Comparison of ENCODE assay signal across 31 mouse cellular contexts in genomic region chr4:35134846-35135611, GRCm38 (mm10). TPM values are rescaled to one million over a fixed set of nuclear protein-coding genes. Genes with fewer than 3 reads are reported as not detected.
A peak's percentile ranks its signal among the peaks of the same experiment; 100 is the strongest.
DNase-seq lines count a peak whose midpoint lies in the region; ATAC-seq and TF ChIP-seq lines count a peak whose summit lies in the region.
"Had no signal": no experiment of that assay in that cellular context is flagged by ENCODE, and none has a peak within 500 bp of the region (broad histone marks: within the 10 kb centered on the region; RNA-seq: fewer than 3 reads in every experiment).

No protein-coding gene starts in this region.

- H3K27ac ChIP-seq in stomach, embryonic 15.5 days, result peak overlapping the region; percentile 38; the same call in 1 of the 2 replicates
- H3K27ac ChIP-seq in stomach, postnatal 0 days (replicated peaks), result no peak overlapping the region
- H3K27ac ChIP-seq: embryonic facial prominence, embryonic 15.5 days; forebrain, embryonic 13.5 days; hindbrain, embryonic 13.5 days; limb, embryonic 10.5 days; limb, embryonic 15.5 days; macrophage; midbrain, embryonic 13.5 days; neural tube, embryonic 13.5 days had no signal

- no peak overlapping the region for H3K4me2 ChIP-seq in stomach, embryonic 15.5 days
- H3K4me2 ChIP-seq in stomach, postnatal 0 days (replicated peaks; ENCODE audit: low read depth), result no peak overlapping the region
- H3K4me2 ChIP-seq: embryonic facial prominence, embryonic 15.5 days; forebrain, embryonic 13.5 days; heart, embryonic 11.5 days; hindbrain, embryonic 13.5 days; limb, embryonic 15.5 days; midbrain, embryonic 13.5 days; neural tube, embryonic 13.5 days had no signal

- H3K36me3 ChIP-seq in stomach, embryonic 15.5 days, result no peaks in the 10 kb centered on the region
- H3K36me3 ChIP-seq in stomach, postnatal 0 days (ENCODE audit: control insufficient read depth, insufficient read depth, low read length), result no peaks in the 10 kb centered on the region
- H3K36me3 ChIP-seq: embryonic facial prominence, embryonic 15.5 days; G1E; hindbrain, embryonic 13.5 days; limb, embryonic 10.5 days; limb, embryonic 15.5 days; midbrain, embryonic 13.5 days; neural tube, embryonic 13.5 days had no signal

- no peak for ATAC-seq in stomach, embryonic 15.5 days (ENCODE audit: insufficient read depth, low FRiP score, low read depth)
- ATAC-seq in stomach, postnatal 0 days (ENCODE audit: low FRiP score, low TSS enrichment), result no peak
- ATAC-seq: forebrain, embryonic 13.5 days; lung, postnatal 0 days; midbrain, embryonic 13.5 days had no signal

- peak; percentile 30 for DNase-seq in adrenal gland, adult 2 months
- DNase-seq in adrenal gland, postnatal 4 days (ENCODE audit: low spot score in 2 of 2), result no peak
- DNase-seq in kidney, adult 18-20 months, result peak; percentile 43
- no peak for DNase-seq in kidney, postnatal 10 days
- DNase-seq in stomach, postnatal 0 days (ENCODE audit: low spot score), result no peak
- DNase-seq in kidney, postnatal 25 days, result peak; percentile 27 to 54
- no peak for DNase-seq in layer of hippocampus, adult 11-12 months (ENCODE audit: low spot score)
- DNase-seq: adrenal gland, postnatal 25 days; cerebellum, adult 18-20 months; gastrocnemius, postnatal 25 days; heart, adult 18-20 months; heart, postnatal 4 days; layer of hippocampus, adult 9-11 months; thymus, adult 18-20 months; thymus, postnatal 25 days had no signal

- no peak overlapping the region for H3K9ac ChIP-seq in stomach, embryonic 15.5 days
- H3K9ac ChIP-seq in stomach, postnatal 0 days (ENCODE audit: low read length), result no peak overlapping the region
- H3K9ac ChIP-seq: embryonic facial prominence, embryonic 15.5 days; forebrain, embryonic 13.5 days; hindbrain, embryonic 13.5 days; limb, embryonic 15.5 days; midbrain, embryonic 13.5 days; neural tube, embryonic 13.5 days had no signal

- TF ChIP-seq EP300 in stomach, postnatal 0 days (optimal IDR thresholded peaks at IDR 0.05), result no peak

- TF ChIP-seq CTCF in stomach, postnatal 0 days (IDR thresholded peaks at IDR 0.05; ENCODE audit: low read depth), result no peak

- no peak overlapping the region for H3K4me3 ChIP-seq in stomach, embryonic 15.5 days (replicated peaks)
- H3K4me3 ChIP-seq in stomach, postnatal 0 days (ENCODE audit: low read depth, low read length), result no peak overlapping the region
- H3K4me3 ChIP-seq: embryonic facial prominence, embryonic 15.5 days; forebrain, embryonic 13.5 days; hindbrain, embryonic 13.5 days; limb, embryonic 10.5 days; limb, embryonic 15.5 days; midbrain, embryonic 13.5 days; neural tube, embryonic 13.5 days had no signal

- H3K4me1 ChIP-seq in stomach, embryonic 15.5 days, result peaks cover 17% of the 10 kb centered on the region; the same call in 1 of the 2 replicates
- no peaks in the 10 kb centered on the region for H3K4me1 ChIP-seq in stomach, postnatal 0 days (replicated peaks; ENCODE audit: control insufficient read depth, insufficient read depth)
- H3K4me1 ChIP-seq: embryonic facial prominence, embryonic 15.5 days; forebrain, embryonic 13.5 days; neural tube, embryonic 13.5 days had no signal

- H3K27me3 ChIP-seq in stomach, embryonic 15.5 days (replicated peaks), result no peaks in the 10 kb centered on the region
- H3K27me3 ChIP-seq in stomach, postnatal 0 days (ENCODE audit: control insufficient read depth, insufficient read depth, low read length), result no peaks in the 10 kb centered on the region
- H3K27me3 ChIP-seq: embryonic facial prominence, embryonic 15.5 days; forebrain, embryonic 13.5 days; hindbrain, embryonic 13.5 days; limb, embryonic 15.5 days; midbrain, embryonic 13.5 days; neural tube, embryonic 13.5 days had no signal

- H3K9me3 ChIP-seq in stomach, embryonic 15.5 days, result no peaks in the 10 kb centered on the region
- H3K9me3 ChIP-seq in stomach, postnatal 0 days (ENCODE audit: control insufficient read depth, low read length), result no peaks in the 10 kb centered on the region
- H3K9me3 ChIP-seq: embryonic facial prominence, embryonic 15.5 days; forebrain, embryonic 13.5 days; G1E; hindbrain, embryonic 13.5 days; limb, embryonic 10.5 days; limb, embryonic 15.5 days; midbrain, embryonic 13.5 days; neural tube, embryonic 13.5 days had no signal

- 47% methylated on average over 15 of the region's 15 CpGs for WGBS in stomach, embryonic 15.5 days
- WGBS in stomach, postnatal 0 days, result 56% methylated on average over 15 of the region's 15 CpGs

RNA-seq across cellular contexts. Expression of gene Ifnk, which starts 16.8 kb away (rescaled TPM):
- total RNA-seq in adrenal gland, adult 2 months (2021), result not detected
- not detected in 2 replicates for polyA plus RNA-seq in adrenal gland, adult 2 months (2012; rRNA removed)
- not detected for total RNA-seq in adrenal gland, postnatal 4 days (2021)
- 0.39 and 0.73 TPM in 2 replicates for polyA plus RNA-seq in stomach, embryonic 15.5 days (2015; fragmentation: Nextera tagmentation; extraction: Ambion mirVana)
- 0.16 TPM in 1 of 2 replicates, not detected in the other for polyA plus RNA-seq in stomach, postnatal 0 days (2015; fragmentation: Nextera tagmentation; extraction: Ambion mirVana)
- total RNA-seq: adrenal gland, postnatal 25 days; G1E; gastrocnemius, postnatal 25 days; heart, adult 18-20 months; heart, postnatal 4 days; left cerebral cortex, postnatal 10 days; megakaryocyte-erythroid progenitor cell, adult 5-6 weeks had no signal
- polyA plus RNA-seq: brain, embryonic 14.5 days; cortical plate, adult 2 months; embryonic facial prominence, embryonic 15.5 days; forebrain, embryonic 13.5 days; G1E; heart, embryonic 11.5 days; hindbrain, embryonic 13.5 days; macrophage; midbrain, embryonic 13.5 days; neural tube, embryonic 13.5 days had no signal

RNA-seq across cellular contexts. Expression of gene Mob3b, which starts 22.3 kb away (rescaled TPM):
- 10 to 100 TPM; 23.7 to 35.2 TPM for total RNA-seq in adrenal gland, adult 2 months (2021)
- 7.7 and 7.9 TPM in 2 replicates for polyA plus RNA-seq in adrenal gland, adult 2 months (2012; rRNA removed)
- 10 to 100 TPM; 32.8 to 36.2 TPM for total RNA-seq in adrenal gland, postnatal 4 days (2021)
- polyA plus RNA-seq in stomach, embryonic 15.5 days (2015; fragmentation: Nextera tagmentation; extraction: Ambion mirVana), result 29.5 and 32.1 TPM in 2 replicates
- 15.0 and 16.9 TPM in 2 replicates for polyA plus RNA-seq in stomach, postnatal 0 days (2015; fragmentation: Nextera tagmentation; extraction: Ambion mirVana)
- polyA plus RNA-seq: G1E had no signal

Comparison
In these comparisons a context has a peak if more than half of its experiments do, and no peak if none do; other contexts are left out.
1. DNase-seq: peak in adrenal gland, adult 2 months (single experiment), kidney, adult 18-20 months (single experiment) and kidney, postnatal 25 days (2 of 2); none in adrenal gland, postnatal 4 days (0 of 2), kidney, postnatal 10 days (single experiment), stomach, postnatal 0 days (single experiment) and layer of hippocampus, adult 11-12 months (single experiment).